Mouse (Mus musculus) heart, embryonic 11.5 days (tissue): ENCODE data around the gene Fcer1a. TPM values are rescaled to one million over a fixed set of nuclear protein-coding genes. Genes with fewer than 3 reads are reported as not detected.

ENCODE experiments used
- ATAC-seq: fragments of 200-750 bp; cut with Nextera tagmentation; replicated peaks from 2 replicates; pipeline ENCODE4 v1.8.0; 2017; ENCODE audit warnings: moderate library complexity; ENCODE audit not compliant: insufficient number of reproducible peaks, low FRiP score, low TSS enrichment
- H3K27ac ChIP-seq: fragments of 300-500 bp; sonication (generic); 2 replicates; pipeline ENCODE4 v1.5.1; 2014; ENCODE audit warnings: mild to moderate bottlenecking, low read depth, low read length
- H3K27me3 ChIP-seq: fragments of 300-500 bp; sonication (generic); 2 replicates; pipeline ENCODE4 v1.6.1; 2014; ENCODE audit warnings: mild to moderate bottlenecking, low read length, mixed read lengths; ENCODE audit not compliant: control insufficient read depth, insufficient read depth
- H3K36me3 ChIP-seq: fragments of 300-500 bp; sonication (generic); 2 replicates; pipeline ENCODE4 v1.6.1; 2014; ENCODE audit warnings: mild to moderate bottlenecking, low read length, moderate library complexity, mixed read lengths; ENCODE audit not compliant: control insufficient read depth, insufficient read depth
- H3K4me1 ChIP-seq: fragments of 300-500 bp; sonication (generic); 2 replicates; pipeline ENCODE4 v1.6.1; 2014; ENCODE audit warnings: low read length; ENCODE audit not compliant: control insufficient read depth, insufficient read depth
- H3K4me2 ChIP-seq: fragments of 300-500 bp; sonication (generic); 2 replicates; pipeline ENCODE4 v1.6.1; 2014; ENCODE audit warnings: mild to moderate bottlenecking, moderate library complexity
- H3K4me3 ChIP-seq: fragments of 300-500 bp; sonication (generic); 2 replicates; pipeline ENCODE4 v1.5.1; 2014; ENCODE audit warnings: low read depth, low read length
- H3K9ac ChIP-seq: fragments of 300-500 bp; sonication (generic); 2 replicates; pipeline ENCODE4 v1.6.1; 2014; ENCODE audit warnings: mild to moderate bottlenecking, low read depth, low read length, moderate library complexity
- H3K9me3 ChIP-seq: fragments of 300-500 bp; sonication (generic); replicated peaks from 2 replicates; pipeline ENCODE4 v1.6.1; 2016; ENCODE audit warnings: low read length; ENCODE audit not compliant: control insufficient read depth
- WGBS: fragments of 180-500 bp; shearing (Covaris S2); extraction: QIAGEN DNeasy Blood & Tissue Kit; methylation state at CpG from one replicate; pipeline ENCODE4 v1.1.7; 2014; ENCODE audit not compliant: insufficient replicate concordance; 5-methylcytosine and 5-hydroxymethylcytosine counted together
- polyA plus RNA-seq: library from polyadenylated mRNA; unstranded; fragments of >200 nt; fragmentation: Nextera tagmentation; extraction: Ambion mirVana; gene quantifications from 2 replicates; pipeline ENCODE4 v1.2.1, GENCODE M21; 2014

Fcer1a gene
- polyA plus RNA-seq, 1 experiment from 2014 or later = not detected

DNA sequence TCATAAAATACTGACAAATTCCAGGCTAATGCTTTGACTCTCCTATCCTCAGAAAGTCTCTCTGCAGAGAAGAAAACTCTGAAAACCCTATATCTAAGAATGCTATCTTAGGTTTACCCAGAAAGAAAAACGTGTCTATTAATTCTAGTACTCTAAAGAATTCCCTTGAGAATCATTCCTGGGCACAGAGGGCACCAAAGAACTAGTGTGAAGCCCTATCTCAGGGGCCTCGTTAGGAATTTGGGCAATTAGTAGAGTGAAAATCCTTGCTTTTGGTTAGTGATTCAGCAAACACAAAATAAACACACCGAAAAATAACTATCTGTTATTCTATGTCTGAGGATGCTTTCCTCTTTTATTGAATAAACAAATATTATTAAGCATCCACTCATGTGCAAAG is 36.5 kb downstream of the Fcer1a start, which contains the start of gene Olfr1406:
Olfr1406 (minus strand) TSS at position 101 of the 400 bp plus-strand sequence.
- Histone ChIP-seq H3K27me3 (no peaks in the 10 kb centered on the region), H3K9me3 (no peaks in the 10 kb centered on the region), H3K36me3 (no peaks in the 10 kb centered on the region), H3K4me1 (no peaks in the 10 kb centered on the region), H3K27ac (no peak within 1 kb of the TSS), H3K9ac (no peak within 1 kb of the TSS), H3K4me3 (no peak within 1 kb of the TSS), H3K4me2 (no peak within 1 kb of the TSS)
- 50% methylated on average over 3 of the region's 3 CpGs for WGBS
- no peak for ATAC-seq

DNA sequence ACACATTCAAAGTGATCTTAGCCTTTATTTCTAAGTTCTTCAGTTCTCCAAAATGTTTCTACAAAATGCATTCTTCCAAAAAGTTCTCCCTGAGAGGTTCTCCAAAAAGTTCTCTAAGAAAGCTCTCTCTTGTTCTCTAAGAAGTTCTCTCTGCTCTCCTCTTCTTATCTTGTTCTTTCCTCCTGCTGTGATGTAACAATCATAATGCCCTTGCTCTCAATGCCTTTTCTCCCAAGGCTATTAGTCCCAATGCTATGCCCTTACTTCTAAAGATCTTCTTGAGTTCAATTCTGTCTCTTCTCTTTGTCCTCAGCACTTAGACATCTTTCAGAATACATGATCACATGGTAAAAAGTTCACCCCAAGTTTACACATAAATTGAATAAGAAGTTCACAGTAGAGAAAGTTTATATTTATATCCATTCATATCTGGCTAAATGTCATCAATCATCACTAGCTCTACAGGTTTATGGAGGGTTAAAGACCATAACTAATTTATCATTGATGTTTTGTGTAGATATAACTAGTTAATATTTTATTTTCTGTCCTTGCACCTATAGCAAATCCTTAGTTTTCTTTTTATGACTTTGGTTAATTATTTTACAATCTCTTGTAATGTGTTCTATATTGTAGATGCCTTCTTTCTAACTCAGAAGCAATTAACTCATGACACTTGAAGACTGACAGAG is 52.7 kb downstream of the Fcer1a start:
- no peak overlapping the region for H3K4me3 ChIP-seq
- ATAC-seq = no peak
- no peak overlapping the region for H3K27ac ChIP-seq
- H3K9me3 ChIP-seq = no peaks in the 10 kb centered on the region
- no peaks in the 10 kb centered on the region for H3K27me3 ChIP-seq
- H3K4me1 ChIP-seq = no peaks in the 10 kb centered on the region
- no peak overlapping the region for H3K4me2 ChIP-seq
- no peaks in the 10 kb centered on the region for H3K36me3 ChIP-seq
- H3K9ac ChIP-seq = no peak overlapping the region

Other genes starting within 250 kb of the Fcer1a start
- gene Olfr1408, start 89.8 kb downstream of the Fcer1a start, polyA plus RNA-seq = not detected in 2 replicates
- gene Olfr1406, start 36.6 kb downstream of the Fcer1a start, polyA plus RNA-seq = not detected in 2 replicates
- not detected in 2 replicates for gene Olfr218, start 29.4 kb downstream of the Fcer1a start, polyA plus RNA-seq
- gene Olfr1404, start 14.8 kb downstream of the Fcer1a start, polyA plus RNA-seq = not detected in 2 replicates
- not detected in 2 replicates for gene Olfr418, start 38.8 kb upstream of the Fcer1a start, polyA plus RNA-seq
- not detected in 2 replicates for gene Mptx2, start 50.6 kb upstream of the Fcer1a start, polyA plus RNA-seq
- gene Ackr1, start 106.5 kb upstream of the Fcer1a start, polyA plus RNA-seq = 5.0 and 5.5 TPM in 2 replicates
- gene Aim2, start 123.7 kb upstream of the Fcer1a start, polyA plus RNA-seq = 1.9 and 3.1 TPM in 2 replicates
- 1.3 TPM in 2 replicates for gene Cadm3, start 140.5 kb upstream of the Fcer1a start, polyA plus RNA-seq